Mouse (Mus musculus) hindbrain, embryonic 10.5 days (tissue): ENCODE data around the gene Meis2. TPM values are rescaled to one million over a fixed set of nuclear protein-coding genes. Genes with fewer than 3 reads are reported as not detected.

Source experiments
- DNase-seq: peaks from one replicate; pipeline ENCODE4 v3.0.0-alpha.2; 2017; ENCODE audit warnings: low spot score
- H3K27ac ChIP-seq: fragments of 300-500 bp; sonication (generic); 2 replicates; pipeline ENCODE4 v1.5.1; 2016; ENCODE audit warnings: mild to moderate bottlenecking, moderate library complexity
- H3K27me3 ChIP-seq: fragments of 300-500 bp; sonication (generic); 2 replicates; pipeline ENCODE4 v1.6.1; 2016; ENCODE audit warnings: mild to moderate bottlenecking; ENCODE audit not compliant: poor library complexity, insufficient read depth, severe bottlenecking
- H3K36me3 ChIP-seq: fragments of 300-500 bp; sonication (generic); 2 replicates; pipeline ENCODE4 v1.6.1; 2016; ENCODE audit warnings: mild to moderate bottlenecking, moderate library complexity
- H3K4me1 ChIP-seq: fragments of 300-500 bp; sonication (generic); replicated peaks from 2 replicates; pipeline ENCODE4 v1.6.1; 2016; ENCODE audit warnings: mild to moderate bottlenecking
- H3K4me3 ChIP-seq: fragments of 300-500 bp; sonication (generic); 2 replicates; pipeline ENCODE4 v1.5.1; 2016; ENCODE audit warnings: mild to moderate bottlenecking, moderate library complexity
- H3K9me3 ChIP-seq: fragments of 300-500 bp; sonication (generic); 2 replicates; pipeline ENCODE4 v1.6.1; 2016; ENCODE audit warnings: mild to moderate bottlenecking, moderate library complexity
- WGBS: fragments of 180-500 bp; shearing (Covaris S2); methylation state at CpG from one replicate; pipeline ENCODE4 v1.1.7; 2016; 5-methylcytosine and 5-hydroxymethylcytosine counted together
- polyA plus RNA-seq: library from polyadenylated mRNA; unstranded; fragments of >200 nt; fragmentation: Nextera tagmentation; extraction: Ambion mirVana; gene quantifications from 2 replicates; pipeline ENCODE4 v1.2.1, GENCODE M21; 2016

Gene Meis2
- polyA plus RNA-seq, 1 experiment from 2014 or later: 91.1 TPM

GRCm38 (mm10) chr2:115889212-115889611 is 176.4 kb downstream of the Meis2 start:
- 90% methylated on average over 4 of the region's 4 CpGs for whole genome bisulfite sequencing
- H3K9me3 ChIP-seq: no peaks in the 10 kb centered on the region
- H3K4me1 ChIP-seq: peaks cover 45% of the 10 kb centered on the region
- H3K36me3 ChIP-seq: peaks cover 17% of the 10 kb centered on the region; the same call in 1 of the 2 replicates
- H3K27ac ChIP-seq: no peak overlapping the region
- no peak overlapping the region for H3K4me3 ChIP-seq
- H3K27me3 ChIP-seq: no peaks in the 10 kb centered on the region
- DNase-seq: no peak

GRCm38 (mm10) chr2:115888336-115889077 is 177.1 kb downstream of the Meis2 start:
- no peaks in the 10 kb centered on the region for H3K9me3 ChIP-seq
- no peak for DNase-seq
- no peak overlapping the region for H3K4me3 ChIP-seq
- peaks cover 52% of the 10 kb centered on the region for H3K4me1 ChIP-seq
- 88% methylated on average over 5 of the region's 5 CpGs for WGBS
- H3K27me3 ChIP-seq: no peaks in the 10 kb centered on the region
- peaks cover 17% of the 10 kb centered on the region; the same call in 1 of the 2 replicates for H3K36me3 ChIP-seq
- H3K27ac ChIP-seq: no peak overlapping the region

- Histone ChIP-seq H3K4me1 (peaks cover 55% of the 10 kb centered on the region), H3K27me3 (no peaks in the 10 kb centered on the region), H3K4me3 (no peak overlapping the region), H3K27ac (no peak overlapping the region), H3K9me3 (no peaks in the 10 kb centered on the region), H3K36me3 (peaks cover 14% of the 10 kb centered on the region; the same call in 1 of the 2 replicates)
- no peak for DNase-seq
- 23% methylated on average over 1 of the region's 1 CpGs for WGBS
These were observed 178.0 kb downstream of the Meis2 start for GRCm38 (mm10) chr2:115887631-115888030.

- Histone ChIP-seq H3K9me3 (no peaks in the 10 kb centered on the region), H3K36me3 (peaks cover 14% of the 10 kb centered on the region; the same call in 1 of the 2 replicates), H3K4me3 (no peak overlapping the region), H3K27ac (no peak overlapping the region), H3K4me1 (peaks cover 55% of the 10 kb centered on the region), H3K27me3 (no peaks in the 10 kb centered on the region)
- 49% methylated on average over 9 of the region's 9 CpGs for WGBS
- no peak for DNase-seq
These were observed 181.5 kb downstream of the Meis2 start for GRCm38 (mm10) chr2:115884184-115884583.

GRCm38 (mm10) chr2:115883520-115883919 is 182.1 kb downstream of the Meis2 start:
- Histone ChIP-seq H3K36me3 (peaks cover 14% of the 10 kb centered on the region; the same call in 1 of the 2 replicates), H3K4me1 (peaks cover 49% of the 10 kb centered on the region), H3K27me3 (no peaks in the 10 kb centered on the region), H3K9me3 (no peaks in the 10 kb centered on the region), H3K27ac (0 out of 2 replicates have a peak overlapping the region, but pooled peaks have one; percentile 8), H3K4me3 (no peak overlapping the region)
- 58% methylated on average over 10 of the region's 10 CpGs for WGBS
- DNase-seq: no peak

- H3K27me3 ChIP-seq: no peaks in the 10 kb centered on the region
- 66% methylated on average over 8 of the region's 8 CpGs for WGBS
- H3K9me3 ChIP-seq: no peaks in the 10 kb centered on the region
- DNase-seq: no peak
- no peaks in the 10 kb centered on the region; the same call in 1 of the 2 replicates for H3K36me3 ChIP-seq
- peaks cover 14% of the 10 kb centered on the region for H3K4me1 ChIP-seq
- no peak overlapping the region for H3K4me3 ChIP-seq
- no peak overlapping the region for H3K27ac ChIP-seq
These were observed 189.7 kb downstream of the Meis2 start for GRCm38 (mm10) chr2:115875802-115876531.

- Histone ChIP-seq H3K4me1 (peaks cover 34% of the 10 kb centered on the region), H3K27ac (no peak overlapping the region), H3K27me3 (no peaks in the 10 kb centered on the region), H3K4me3 (no peak overlapping the region), H3K9me3 (no peaks in the 10 kb centered on the region), H3K36me3 (peaks cover 12% of the 10 kb centered on the region)
- 30% methylated on average over 2 of the region's 2 CpGs for WGBS
- no peak for DNase-seq
These were observed 192.8 kb downstream of the Meis2 start for GRCm38 (mm10) chr2:115872851-115873250.

GRCm38 (mm10) chr2:115869966-115870365 is 195.7 kb downstream of the Meis2 start:
- Histone ChIP-seq H3K36me3 (peaks cover 41% of the 10 kb centered on the region), H3K27me3 (no peaks in the 10 kb centered on the region), H3K27ac (0 out of 2 replicates have a peak overlapping the region, but pooled peaks have one; percentile 3), H3K4me1 (peaks cover 40% of the 10 kb centered on the region), H3K4me3 (no peak overlapping the region), H3K9me3 (no peaks in the 10 kb centered on the region)
- no peak for DNase-seq
- 36% methylated on average over 2 of the region's 2 CpGs for WGBS

- Histone ChIP-seq H3K27ac (peak overlapping the region; percentile 93), H3K9me3 (no peaks in the 10 kb centered on the region), H3K4me3 (peak overlapping the region; percentile 52), H3K4me1 (peaks cover 50% of the 10 kb centered on the region), H3K36me3 (peaks cover 22% of the 10 kb centered on the region), H3K27me3 (peaks cover 38% of the 10 kb centered on the region)
- 1% methylated on average over 25 of the region's 25 CpGs for WGBS
- peak; percentile 71 for DNase-seq
These were observed 204.9 kb downstream of the Meis2 start for GRCm38 (mm10) chr2:115860600-115861347.

GRCm38 (mm10) chr2:115860141-115860480 is 205.5 kb downstream of the Meis2 start:
- Histone ChIP-seq H3K27ac (peak overlapping the region; percentile 93), H3K36me3 (peaks cover 15% of the 10 kb centered on the region), H3K9me3 (no peaks in the 10 kb centered on the region), H3K4me1 (peaks cover 55% of the 10 kb centered on the region), H3K27me3 (peaks cover 45% of the 10 kb centered on the region), H3K4me3 (peak overlapping the region; percentile 52)
- peak; percentile 78 for DNase-seq
- 0% methylated on average over 15 of the region's 15 CpGs for WGBS

GRCm38 (mm10) chr2:115859371-115860140 is 206.1 kb downstream of the Meis2 start:
- DNase-seq: peak; percentile 91
- Histone ChIP-seq H3K4me3 (peak overlapping the region; percentile 52), H3K4me1 (peaks cover 61% of the 10 kb centered on the region), H3K9me3 (no peaks in the 10 kb centered on the region), H3K36me3 (peaks cover 13% of the 10 kb centered on the region), H3K27me3 (peaks cover 50% of the 10 kb centered on the region), H3K27ac (peak overlapping the region; percentile 93)
- WGBS: under 1% methylated on average over 27 of the region's 27 CpGs

GRCm38 (mm10) chr2:115858927-115859326 is 206.7 kb downstream of the Meis2 start:
- Histone ChIP-seq H3K36me3 (peaks cover 8% of the 10 kb centered on the region), H3K27ac (peak overlapping the region; percentile 93), H3K4me3 (peak overlapping the region; percentile 52), H3K9me3 (no peaks in the 10 kb centered on the region), H3K4me1 (peaks cover 67% of the 10 kb centered on the region), H3K27me3 (peaks cover 56% of the 10 kb centered on the region)
- under 1% methylated on average over 10 of the region's 10 CpGs for WGBS
- no peak for DNase-seq
